Mouse (Mus musculus) CD4-positive naive resting alpha-beta T cell, adult 76 days (primary cell): ENCODE results near the gene Slc16a14. TPM values are rescaled to one million over a fixed set of nuclear protein-coding genes. Genes with fewer than 3 reads are reported as not detected.

Experiments
- total RNA-seq: library from RNA; stranded (reverse); gene quantifications from one replicate; pipeline ENCODE4 v1.2.4, GENCODE M21; 2023

Slc16a14 gene
- total RNA-seq, result not detected

DNA sequence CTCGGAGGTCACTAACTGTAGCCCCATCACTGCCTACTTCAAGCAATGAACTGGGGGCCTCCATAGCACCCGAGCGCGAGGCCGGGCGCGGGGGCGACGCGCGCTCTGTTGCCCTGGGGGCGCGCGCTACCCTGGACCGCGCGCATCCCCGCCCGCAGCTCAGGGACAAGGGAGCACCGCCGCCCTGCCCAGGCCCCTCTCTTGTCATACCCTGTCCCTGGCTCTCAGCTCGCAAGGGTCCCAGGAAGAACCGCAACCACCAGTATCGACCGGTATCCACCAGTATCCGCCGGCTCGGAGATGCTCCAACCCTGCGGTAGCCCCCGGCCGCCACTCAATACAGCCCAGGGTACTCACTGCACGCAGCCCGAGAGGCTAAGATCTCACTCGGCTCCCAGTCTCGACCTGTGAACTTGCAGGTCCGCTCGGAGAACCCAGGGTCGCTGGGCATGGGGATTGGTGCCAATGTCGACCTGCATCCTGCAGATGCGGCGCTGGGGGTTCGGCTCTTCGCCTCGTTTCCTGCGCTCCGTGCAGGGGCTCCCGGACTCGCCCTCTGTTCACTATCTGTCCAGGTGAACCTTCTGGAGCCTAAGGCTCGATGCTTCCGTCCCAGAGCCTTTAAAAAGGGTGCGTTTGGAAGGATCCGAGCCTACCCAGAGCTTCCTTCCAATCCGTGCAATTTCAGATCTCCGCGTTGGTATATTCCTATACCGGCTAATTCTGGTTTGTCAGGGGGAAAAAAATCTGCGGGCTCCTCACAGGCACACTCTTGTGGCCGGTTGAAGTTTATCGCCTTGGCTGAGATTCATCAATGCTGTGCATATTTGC lies at the start of gene Slc16a14:
Slc16a14 (minus strand) TSS at position 632 of the 831 bp plus-strand sequence.

Other genes with a start within 250 kb of the Slc16a14 start
- gene Dner, start 238.9 kb downstream of the Slc16a14 start, total RNA-seq, result not detected
- gene Fbxo36, start 95.3 kb downstream of the Slc16a14 start, total RNA-seq, result 1.3 TPM
- 323 TPM for gene Trip12, start 94.6 kb downstream of the Slc16a14 start, total RNA-seq
- not detected for gene Gm10553, start 165.0 kb upstream of the Slc16a14 start, total RNA-seq
- gene A530032D15Rik, start 174.7 kb upstream of the Slc16a14 start, total RNA-seq, result 6.0 TPM